In the genomic region with DNA sequence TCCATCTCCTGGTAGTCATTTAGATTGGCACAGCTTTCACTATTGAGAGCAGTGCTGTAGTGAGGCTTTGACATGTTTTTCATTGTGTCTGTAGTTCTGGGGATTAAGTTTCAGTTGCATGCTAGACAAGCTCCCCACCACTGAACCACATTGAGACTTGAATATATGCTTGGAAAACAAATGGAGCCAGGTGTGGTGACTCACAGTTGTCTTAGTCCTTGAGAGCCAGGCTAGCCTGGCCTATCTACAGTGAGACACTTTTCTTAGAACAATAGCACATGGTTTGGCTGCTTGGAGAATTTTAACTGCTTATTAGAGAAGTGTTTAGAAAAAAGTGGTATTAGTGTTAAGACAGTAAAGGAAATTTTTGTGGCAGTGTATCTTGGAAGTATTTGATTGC, we compare ENCODE assay signal across 8 mouse cellular contexts. TPM values are rescaled to one million over a fixed set of nuclear protein-coding genes. Genes with fewer than 3 reads are reported as not detected.
A peak's percentile ranks its signal among the peaks of the same experiment; 100 is the strongest.
DNase-seq lines count a peak whose midpoint lies in the region; ATAC-seq and TF ChIP-seq lines count a peak whose summit lies in the region.

No protein-coding gene starts in this region.

- no peak for TF ChIP-seq EP300 in stomach, postnatal 0 days (optimal IDR thresholded peaks at IDR 0.05)

- H3K4me3 ChIP-seq in testis, adult 2 months (ENCODE audit: control insufficient read depth, low read depth, low read length) = peak overlapping the region; percentile 70; the same call in 1 of the 2 replicates
- H3K4me3 ChIP-seq in limb, embryonic 13.5 days = peak overlapping the region; percentile 72
- peak overlapping the region; percentile 75 for H3K4me3 ChIP-seq in stomach, postnatal 0 days (ENCODE audit: low read depth, low read length)

- DNase-seq in adrenal gland, adult 2 months = peak; percentile 45
- DNase-seq in adrenal gland, postnatal 36 days = no peak
- DNase-seq in testis, postnatal 10 days (ENCODE audit: low spot score) = no peak
- no peak for DNase-seq in stomach, postnatal 0 days (ENCODE audit: low spot score)
- DNase-seq in left cerebral cortex, adult 8-10 months (ENCODE audit: low spot score in 2 of 2) = no peak
- no peak for DNase-seq in kidney, postnatal 14 days

- no peak for ATAC-seq in limb, embryonic 13.5 days (ENCODE audit: low FRiP score, low read depth)
- no peak for ATAC-seq in stomach, postnatal 0 days (ENCODE audit: low FRiP score, low TSS enrichment)

- no peaks in the 10 kb centered on the region for H3K27me3 ChIP-seq in testis, adult 2 months (ENCODE audit: control insufficient read depth, insufficient read depth, low read length)
- no peaks in the 10 kb centered on the region for H3K27me3 ChIP-seq in limb, embryonic 13.5 days
- H3K27me3 ChIP-seq in stomach, postnatal 0 days (ENCODE audit: control insufficient read depth, insufficient read depth, low read length) = no peaks in the 10 kb centered on the region

- TF ChIP-seq POLR2A in testis, adult 2 months (IDR thresholded peaks at IDR 0.05; ENCODE audit: control insufficient read depth, low read depth, low read length) = no peak

- no peak overlapping the region for H3K27ac ChIP-seq in testis, adult 2 months (ENCODE audit: control insufficient read depth, insufficient read depth, low read depth, low read length)
- H3K27ac ChIP-seq in limb, embryonic 13.5 days = no peak overlapping the region
- H3K27ac ChIP-seq in stomach, postnatal 0 days (replicated peaks) = peak overlapping the region; percentile 31; the same call in 1 of the 2 replicates

- H3K4me2 ChIP-seq in limb, embryonic 13.5 days (replicated peaks) = peak overlapping the region; percentile 89
- peak overlapping the region; percentile 59 for H3K4me2 ChIP-seq in stomach, postnatal 0 days (replicated peaks; ENCODE audit: low read depth)

- no peaks in the 10 kb centered on the region for H3K9me3 ChIP-seq in limb, embryonic 13.5 days
- H3K9me3 ChIP-seq in stomach, postnatal 0 days (ENCODE audit: control insufficient read depth, low read length) = no peaks in the 10 kb centered on the region

- no peak for TF ChIP-seq CTCF in testis, adult 2 months (IDR thresholded peaks at IDR 0.05; ENCODE audit: control insufficient read depth, insufficient read depth, insufficient replicate concordance, low read depth, low read length)
- TF ChIP-seq CTCF in stomach, postnatal 0 days (IDR thresholded peaks at IDR 0.05; ENCODE audit: low read depth) = no peak

- H3K4me1 ChIP-seq in testis, adult 2 months (ENCODE audit: control insufficient read depth, insufficient read depth, low read length) = peaks cover 7% of the 10 kb centered on the region
- H3K4me1 ChIP-seq in limb, embryonic 13.5 days = peaks cover 31% of the 10 kb centered on the region
- no peaks in the 10 kb centered on the region for H3K4me1 ChIP-seq in stomach, postnatal 0 days (replicated peaks; ENCODE audit: control insufficient read depth, insufficient read depth)

- H3K36me3 ChIP-seq in testis, adult 2 months (ENCODE audit: control insufficient read depth, insufficient read depth, low read length) = peaks cover 7% of the 10 kb centered on the region
- H3K36me3 ChIP-seq in limb, embryonic 13.5 days = peaks cover 33% of the 10 kb centered on the region
- H3K36me3 ChIP-seq in stomach, postnatal 0 days (ENCODE audit: control insufficient read depth, insufficient read depth, low read length) = peaks cover 15% of the 10 kb centered on the region

- H3K9ac ChIP-seq in limb, embryonic 13.5 days = peak overlapping the region; percentile 90
- H3K9ac ChIP-seq in stomach, postnatal 0 days (ENCODE audit: low read length) = peak overlapping the region; percentile 96

RNA-seq across cellular contexts. Expression of a gene that starts 1.8 kb away (rescaled TPM):
- 100 to 1,000 TPM in 1 of 2 experiments, 10 to 100 TPM in 1; 94.0 to 149 TPM for total RNA-seq in adrenal gland, adult 2 months (2021)
- polyA plus RNA-seq in adrenal gland, adult 2 months (2012; rRNA removed) = 161 and 183 TPM in 2 replicates
- 100 to 1,000 TPM; 147 to 148 TPM for total RNA-seq in adrenal gland, postnatal 36 days (2021)
- 75.4 and 83.4 TPM in 2 replicates for polyA plus RNA-seq in testis, adult 2 months (2012; rRNA removed)
- polyA plus RNA-seq in limb, embryonic 13.5 days (2015; fragmentation: Nextera tagmentation; extraction: Ambion mirVana) = 694 and 714 TPM in 2 replicates
- 279 and 305 TPM in 2 replicates for polyA plus RNA-seq in stomach, postnatal 0 days (2015; fragmentation: Nextera tagmentation; extraction: Ambion mirVana)
- 100 to 1,000 TPM; 101 to 142 (median 115) TPM for total RNA-seq in left cerebral cortex, adult 8-10 months (2022)

RNA-seq across cellular contexts. Expression of a gene that starts 26.5 kb away (rescaled TPM):
- total RNA-seq in adrenal gland, adult 2 months (2021) = 10 to 100 TPM; 50.5 to 52.6 TPM
- polyA plus RNA-seq in adrenal gland, adult 2 months (2012; rRNA removed) = 151 and 161 TPM in 2 replicates
- total RNA-seq in adrenal gland, postnatal 36 days (2021) = 10 to 100 TPM; 53.4 to 55.9 TPM
- 33.9 and 43.7 TPM in 2 replicates for polyA plus RNA-seq in testis, adult 2 months (2012; rRNA removed)
- polyA plus RNA-seq in limb, embryonic 13.5 days (2015; fragmentation: Nextera tagmentation; extraction: Ambion mirVana) = 119 and 120 TPM in 2 replicates
- polyA plus RNA-seq in stomach, postnatal 0 days (2015; fragmentation: Nextera tagmentation; extraction: Ambion mirVana) = 64.8 and 68.7 TPM in 2 replicates
- total RNA-seq in left cerebral cortex, adult 8-10 months (2022) = 10 to 100 TPM; 46.7 to 54.7 (median 48.4) TPM

RNA-seq across cellular contexts. Expression of a gene that starts 56.5 kb away (rescaled TPM):
- total RNA-seq in adrenal gland, adult 2 months (2021) = 100 to 1,000 TPM in 1 of 2 experiments, 10 to 100 TPM in 1; 36.4 to 108 TPM
- 32.2 and 33.7 TPM in 2 replicates for polyA plus RNA-seq in adrenal gland, adult 2 months (2012; rRNA removed)
- total RNA-seq in adrenal gland, postnatal 36 days (2021) = 10 to 100 TPM; 22.1 to 78.4 TPM
- polyA plus RNA-seq in testis, adult 2 months (2012; rRNA removed) = 10.5 and 11.3 TPM in 2 replicates
- 91.0 and 92.1 TPM in 2 replicates for polyA plus RNA-seq in limb, embryonic 13.5 days (2015; fragmentation: Nextera tagmentation; extraction: Ambion mirVana)
- 484 and 502 TPM in 2 replicates for polyA plus RNA-seq in stomach, postnatal 0 days (2015; fragmentation: Nextera tagmentation; extraction: Ambion mirVana)
- 10 to 100 TPM; 18.9 to 27.0 (median 19.5) TPM for total RNA-seq in left cerebral cortex, adult 8-10 months (2022)
